Mouse (Mus musculus): ENCODE measurements around the gene Pde6g.

Pde6g gene

GRCm38 (mm10) chr11:120453306-120453705, at the start of gene Pde6g:
TSS of gene Pde6g (minus strand) at chr11:120453500.
- 91% methylated on average over 4 of the region's 4 CpGs for WGBS

GRCm38 (mm10) chr11:120501701-120502100, 48.4 kb upstream of the Pde6g start:
- WGBS: 80% methylated on average over 4 of the region's 4 CpGs

GRCm38 (mm10) chr11:120501018-120501417, 47.7 kb upstream of the Pde6g start:
- WGBS: 56% methylated on average over 6 of the region's 6 CpGs

GRCm38 (mm10) chr11:120500357-120500756, 47.1 kb upstream of the Pde6g start:
- 21% methylated on average over 3 of the region's 3 CpGs for WGBS

- 85% methylated on average over 6 of the region's 6 CpGs for WGBS
Measured at GRCm38 (mm10) chr11:120499894-120500293, 46.6 kb upstream of the Pde6g start.

- WGBS: 77% methylated on average over 5 of the region's 5 CpGs
Measured at GRCm38 (mm10) chr11:120498891-120499290, 45.6 kb upstream of the Pde6g start.

- WGBS: 93% methylated on average over 12 of the region's 12 CpGs
Measured at GRCm38 (mm10) chr11:120498226-120498625, 44.9 kb upstream of the Pde6g start.

- WGBS: 88% methylated on average over 3 of the region's 3 CpGs
Measured at GRCm38 (mm10) chr11:120497436-120497835, 44.1 kb upstream of the Pde6g start.

- 93% methylated on average over 3 of the region's 3 CpGs for WGBS
Measured at GRCm38 (mm10) chr11:120493911-120494310, 40.6 kb upstream of the Pde6g start.

- WGBS: 51% methylated on average over 3 of the region's 3 CpGs
Measured at GRCm38 (mm10) chr11:120493351-120493750, 40.1 kb upstream of the Pde6g start.

- WGBS: 22% methylated on average over 3 of the region's 3 CpGs
Measured at GRCm38 (mm10) chr11:120492878-120493203, 39.5 kb upstream of the Pde6g start.

- WGBS: under 1% methylated on average over 48 of the region's 48 CpGs
Measured at GRCm38 (mm10) chr11:120492024-120492877, 39.0 kb upstream of the Pde6g start.

GRCm38 (mm10) chr11:120491317-120492023, 38.2 kb upstream of the Pde6g start, which contains the start of gene Slc25a10:
TSS of gene Slc25a10 (plus strand) at chr11:120491840.
- under 1% methylated on average over 35 of the region's 35 CpGs for WGBS

- WGBS: 24% methylated on average over 4 of the region's 4 CpGs
Measured at GRCm38 (mm10) chr11:120490291-120491046, 37.2 kb upstream of the Pde6g start.

GRCm38 (mm10) chr11:120489054-120489761, 35.9 kb upstream of the Pde6g start:
- 58% methylated on average over 4 of the region's 4 CpGs for WGBS

GRCm38 (mm10) chr11:120488516-120488915, 35.2 kb upstream of the Pde6g start:
- 60% methylated on average over 4 of the region's 4 CpGs for WGBS

- WGBS: 5% methylated on average over 10 of the region's 10 CpGs
Measured at GRCm38 (mm10) chr11:120485251-120485650, 32.0 kb upstream of the Pde6g start.

- under 1% methylated on average over 60 of the region's 60 CpGs for WGBS
Measured at GRCm38 (mm10) chr11:120484265-120484981, 31.1 kb upstream of the Pde6g start, which contains the start of gene Mrpl12. TSS of gene Mrpl12 (plus strand) at chr11:120484613.

- WGBS: 82% methylated on average over 7 of the region's 7 CpGs
Measured at GRCm38 (mm10) chr11:120483448-120483934, 30.2 kb upstream of the Pde6g start.

GRCm38 (mm10) chr11:120472052-120472451, 18.8 kb upstream of the Pde6g start:
- 97% methylated on average over 6 of the region's 6 CpGs for WGBS

- under 1% methylated on average over 33 of the region's 33 CpGs for WGBS
Measured at GRCm38 (mm10) chr11:120467736-120468092, 14.4 kb upstream of the Pde6g start.

All from cerebral cortex, adult 2 months (tissue).